14 mouse cellular contexts compared by ENCODE assay signal in genomic region chr1:147344027-147344426, GRCm38 (mm10).
"Had no signal": no experiment of that assay in that cellular context is flagged by ENCODE, and none has a peak within 500 bp of the region (broad histone marks: within the 10 kb centered on the region; RNA-seq: fewer than 3 reads in every experiment).

No protein-coding gene starts in this region.

- H3K9ac ChIP-seq: liver, embryonic 15.5 days; midbrain, embryonic 13.5 days; neural tube, embryonic 12.5 days; stomach, embryonic 15.5 days had no signal

- H3K9me3 ChIP-seq: limb, embryonic 10.5 days; liver, embryonic 15.5 days; midbrain, embryonic 13.5 days; neural tube, embryonic 12.5 days; stomach, embryonic 15.5 days had no signal

- H3K4me2 ChIP-seq: liver, embryonic 11.5 days; liver, embryonic 15.5 days; midbrain, embryonic 13.5 days; neural tube, embryonic 12.5 days; stomach, embryonic 15.5 days had no signal

- H3K27me3 ChIP-seq: liver, embryonic 15.5 days; midbrain, embryonic 13.5 days; neural tube, embryonic 12.5 days; stomach, embryonic 15.5 days had no signal

- ATAC-seq: lung, postnatal 0 days; midbrain, embryonic 13.5 days had no signal

- DNase-seq: kidney, postnatal 25 days; lung, adult 2 months; lung, postnatal 36 days; thymus, adult 2 months; thymus, postnatal 36 days had no signal

- H3K4me3 ChIP-seq: left cerebral cortex, adult 2 months; limb, embryonic 10.5 days; liver, embryonic 15.5 days; midbrain, embryonic 13.5 days; myocyte; neural tube, embryonic 12.5 days; stomach, embryonic 15.5 days had no signal

- H3K27ac ChIP-seq: left cerebral cortex, adult 2 months; limb, embryonic 10.5 days; liver, embryonic 15.5 days; midbrain, embryonic 13.5 days; neural tube, embryonic 12.5 days; stomach, embryonic 15.5 days had no signal

- H3K4me1 ChIP-seq: limb, embryonic 10.5 days; liver, embryonic 15.5 days; midbrain, embryonic 13.5 days; neural tube, embryonic 12.5 days; stomach, embryonic 15.5 days had no signal

- H3K36me3 ChIP-seq: limb, embryonic 10.5 days; liver, embryonic 15.5 days; midbrain, embryonic 13.5 days; neural tube, embryonic 12.5 days; stomach, embryonic 15.5 days had no signal
